Mouse (Mus musculus): Measurements from ENCODE around the gene Dnaic1.

The Dnaic1 gene

GRCm38 (mm10) chr4:41635906-41636305 is 66.3 kb downstream of the Dnaic1 start:
- DNase-seq (ENCODE audit: low spot score): no peak

- DNase-seq (ENCODE audit: low spot score): no peak
Observed at GRCm38 (mm10) chr4:41636366-41636765, 66.8 kb downstream of the Dnaic1 start.

GRCm38 (mm10) chr4:41636882-41637635 is 67.5 kb downstream of the Dnaic1 start:
- no peak for DNase-seq (ENCODE audit: low spot score)

GRCm38 (mm10) chr4:41638186-41638731 is 68.7 kb downstream of the Dnaic1 start:
- DNase-seq (ENCODE audit: low spot score): no peak

GRCm38 (mm10) chr4:41638828-41639213 is 69.2 kb downstream of the Dnaic1 start:
- DNase-seq (ENCODE audit: low spot score): no peak

GRCm38 (mm10) chr4:41639214-41639841 is 69.8 kb downstream of the Dnaic1 start:
- peak; percentile 4 for DNase-seq (ENCODE audit: low spot score)

GRCm38 (mm10) chr4:41639913-41640507 is 70.4 kb downstream of the Dnaic1 start, which contains the start of gene Enho:
TSS of gene Enho (minus strand) at chr4:41640324.
- DNase-seq (ENCODE audit: low spot score): peak; percentile 82

- no peak for DNase-seq (ENCODE audit: low spot score)
Observed at GRCm38 (mm10) chr4:41641199-41641822, 71.7 kb downstream of the Dnaic1 start.

- DNase-seq (ENCODE audit: low spot score): no peak
Observed at GRCm38 (mm10) chr4:41645488-41645887, 75.9 kb downstream of the Dnaic1 start.

- DNase-seq (ENCODE audit: low spot score): no peak
Observed at GRCm38 (mm10) chr4:41648157-41648556, 78.6 kb downstream of the Dnaic1 start.

- DNase-seq (ENCODE audit: low spot score): no peak
Observed at GRCm38 (mm10) chr4:41648627-41649026, 79.1 kb downstream of the Dnaic1 start.

GRCm38 (mm10) chr4:41653296-41653695 is 83.7 kb downstream of the Dnaic1 start:
- DNase-seq (ENCODE audit: low spot score): peak; percentile 48

- no peak for DNase-seq (ENCODE audit: low spot score)
Observed at GRCm38 (mm10) chr4:41653730-41654129, 84.2 kb downstream of the Dnaic1 start.

- DNase-seq (ENCODE audit: low spot score): no peak
Observed at GRCm38 (mm10) chr4:41654217-41654616, 84.6 kb downstream of the Dnaic1 start.

GRCm38 (mm10) chr4:41655525-41655924 is 86.0 kb downstream of the Dnaic1 start:
- DNase-seq (ENCODE audit: low spot score): no peak

- no peak for DNase-seq (ENCODE audit: low spot score)
Observed at GRCm38 (mm10) chr4:41658566-41659384, 89.2 kb downstream of the Dnaic1 start.

- no peak for DNase-seq (ENCODE audit: low spot score)
Observed at GRCm38 (mm10) chr4:41659556-41659955, 90.0 kb downstream of the Dnaic1 start.

GRCm38 (mm10) chr4:41660851-41661430 is 91.4 kb downstream of the Dnaic1 start:
- DNase-seq (ENCODE audit: low spot score): no peak

- DNase-seq (ENCODE audit: low spot score): no peak
Observed at GRCm38 (mm10) chr4:41662723-41663122, 93.1 kb downstream of the Dnaic1 start.

- DNase-seq (ENCODE audit: low spot score): no peak
Observed at GRCm38 (mm10) chr4:41663614-41664013, 94.0 kb downstream of the Dnaic1 start.

- DNase-seq (ENCODE audit: low spot score): no peak
Observed at GRCm38 (mm10) chr4:41664533-41664932, 95.0 kb downstream of the Dnaic1 start.

Measured in T-cell, adult 2 months (primary cell).